Mouse (Mus musculus) liver, embryonic 14.5 days (tissue): ENCODE measurements around the gene Cisd3.

Experiments used
- CTCF ChIP-seq: IDR thresholded peaks from 2 replicates; pipeline ENCODE4 v1.5.1; 2016; ENCODE audit warnings: antibody characterized with exemption, low read depth, control low read depth
- EP300 ChIP-seq: IDR thresholded peaks from 2 replicates; pipeline ENCODE4 v1.6.1; 2016; ENCODE audit warnings: antibody characterized with exemption, low read depth

DNA sequence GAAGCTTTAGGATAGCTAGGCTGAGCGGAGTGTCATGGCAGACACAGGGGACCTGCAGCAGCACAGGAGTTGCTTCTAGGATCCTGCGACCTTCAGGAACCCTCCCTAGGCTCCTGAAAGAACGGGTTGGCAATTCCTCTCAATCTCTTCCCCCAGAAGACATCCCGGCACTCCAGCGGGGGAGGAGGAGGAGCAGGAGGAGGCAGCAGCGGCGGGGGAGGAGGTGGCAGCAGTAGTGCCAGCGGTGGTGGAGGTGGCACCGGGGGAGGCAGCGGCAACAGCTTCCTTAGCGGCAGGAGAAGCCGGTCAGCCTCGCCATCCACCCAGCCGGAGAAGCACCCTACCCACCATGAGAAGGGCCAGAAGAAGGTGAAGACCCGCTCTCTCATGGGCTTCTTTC, 16.4 kb upstream of the Cisd3 start:
- TF ChIP-seq EP300 (no peak), CTCF (no peak)
